Mouse (Mus musculus): ENCODE results near the gene H2al1c. TPM values are rescaled to one million over a fixed set of nuclear protein-coding genes. Genes with fewer than 3 reads are reported as not detected.

H2al1c gene
- not detected in 2 replicates for polyA plus RNA-seq (2012; rRNA removed)

DNA sequence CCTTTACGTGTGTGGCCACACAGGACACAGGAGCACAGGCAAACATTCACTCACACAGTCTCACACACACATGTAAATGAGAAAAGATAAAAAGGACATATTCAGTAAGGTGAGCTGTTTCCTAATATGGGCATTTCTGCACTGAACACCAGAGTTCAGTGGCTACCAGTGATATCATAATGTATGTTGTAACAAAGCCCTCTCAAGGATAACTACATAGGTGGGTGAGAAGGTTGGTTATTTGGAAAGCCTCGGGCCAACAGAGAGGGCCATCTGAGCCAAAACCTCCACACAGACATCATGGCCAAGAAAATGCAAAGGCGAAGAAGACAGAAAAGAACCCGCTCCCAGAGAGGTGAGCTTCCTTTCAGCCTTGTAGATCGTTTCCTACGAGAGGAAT, at the start of gene H2al1c:
Gene H2al1c (plus strand): TSS at position 301 of the 400 bp plus-strand sequence.

DNA sequence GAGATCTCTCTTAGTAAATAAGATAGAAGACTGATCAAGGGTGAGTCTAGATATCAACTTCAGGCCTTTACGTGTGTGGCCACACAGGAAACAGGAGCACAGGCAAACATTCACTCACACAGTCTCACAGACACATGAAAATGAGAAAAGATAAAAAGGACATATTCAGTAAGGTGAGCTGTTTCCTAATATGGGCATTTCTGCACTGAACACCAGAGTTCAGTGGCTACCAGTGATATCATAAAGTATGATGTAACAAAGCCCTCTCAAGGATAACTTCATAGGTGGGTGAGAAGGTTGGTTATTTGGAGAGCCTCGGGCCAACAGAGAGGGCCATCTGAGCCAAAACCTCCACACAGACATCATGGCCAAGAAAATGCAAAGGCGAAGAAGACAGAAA, 6.5 kb upstream of the H2al1c start, which contains the start of gene H2al1a:
Gene H2al1a (plus strand): TSS at position 301 of the 400 bp plus-strand sequence.

DNA sequence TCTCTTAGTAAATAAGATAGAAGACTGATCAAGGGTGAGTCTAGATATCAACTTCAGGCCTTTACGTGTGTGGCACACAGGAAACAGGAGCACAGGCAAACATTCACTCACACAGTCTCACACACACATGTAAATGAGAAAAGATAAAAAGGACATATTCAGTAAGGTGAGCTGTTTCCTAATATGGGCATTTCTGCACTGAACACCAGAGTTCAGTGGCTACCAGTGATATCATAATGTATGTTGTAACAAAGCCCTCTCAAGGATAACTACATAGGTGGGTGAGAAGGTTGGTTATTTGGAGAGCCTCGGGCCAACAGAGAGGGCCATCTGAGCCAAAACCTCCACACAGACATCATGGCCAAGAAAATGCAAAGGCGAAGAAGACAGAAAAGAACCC, 3.3 kb upstream of the H2al1c start, which contains the start of gene H2al1b:
Gene H2al1b (plus strand): TSS at position 301 of the 400 bp plus-strand sequence.

DNA sequence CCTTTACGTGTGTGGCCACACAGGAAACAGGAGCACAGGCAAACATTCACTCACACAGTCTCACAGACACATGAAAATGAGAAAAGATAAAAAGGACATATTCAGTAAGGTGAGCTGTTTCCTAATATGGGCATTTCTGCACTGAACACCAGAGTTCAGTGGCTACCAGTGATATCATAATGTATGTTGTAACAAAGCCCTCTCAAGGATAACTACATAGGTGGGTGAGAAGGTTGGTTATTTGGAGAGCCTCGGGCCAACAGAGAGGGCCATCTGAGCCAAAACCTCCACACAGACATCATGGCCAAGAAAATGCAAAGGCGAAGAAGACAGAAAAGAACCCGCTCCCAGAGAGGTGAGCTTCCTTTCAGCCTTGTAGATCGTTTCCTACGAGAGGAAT, 3.1 kb downstream of the H2al1c start, which contains the start of gene H2al1d:
Gene H2al1d (plus strand): TSS at position 301 of the 400 bp plus-strand sequence.

DNA sequence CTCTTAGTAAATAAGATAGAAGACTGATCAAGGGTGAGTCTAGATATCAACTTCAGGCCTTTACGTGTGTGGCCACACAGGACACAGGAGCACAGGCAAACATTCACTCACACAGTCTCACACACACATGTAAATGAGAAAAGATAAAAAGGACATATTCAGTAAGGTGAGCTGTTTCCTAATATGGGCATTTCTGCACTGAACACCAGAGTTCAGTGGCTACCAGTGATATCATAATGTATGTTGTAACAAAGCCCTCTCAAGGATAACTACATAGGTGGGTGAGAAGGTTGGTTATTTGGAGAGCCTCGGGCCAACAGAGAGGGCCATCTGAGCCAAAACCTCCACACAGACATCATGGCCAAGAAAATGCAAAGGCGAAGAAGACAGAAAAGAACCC, 6.2 kb downstream of the H2al1c start, which contains the start of gene H2al1e:
Gene H2al1e (plus strand): TSS at position 301 of the 400 bp plus-strand sequence.

DNA sequence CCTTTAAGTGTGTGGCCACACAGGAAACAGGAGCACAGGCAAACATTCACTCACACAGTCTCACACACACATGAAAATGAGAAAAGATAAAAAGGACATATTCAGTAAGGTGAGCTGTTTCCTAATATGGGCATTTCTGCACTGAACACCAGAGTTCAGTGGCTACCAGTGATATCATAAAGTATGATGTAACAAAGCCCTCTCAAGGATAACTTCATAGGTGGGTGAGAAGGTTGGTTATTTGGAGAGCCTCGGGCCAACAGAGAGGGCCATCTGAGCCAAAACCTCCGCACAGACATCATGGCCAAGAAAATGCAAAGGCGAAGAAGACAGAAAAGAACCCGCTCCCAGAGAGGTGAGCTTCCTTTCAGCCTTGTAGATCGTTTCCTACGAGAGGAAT, 9.4 kb downstream of the H2al1c start, which contains the start of gene H2al1f:
Gene H2al1f (plus strand): TSS at position 301 of the 400 bp plus-strand sequence.

DNA sequence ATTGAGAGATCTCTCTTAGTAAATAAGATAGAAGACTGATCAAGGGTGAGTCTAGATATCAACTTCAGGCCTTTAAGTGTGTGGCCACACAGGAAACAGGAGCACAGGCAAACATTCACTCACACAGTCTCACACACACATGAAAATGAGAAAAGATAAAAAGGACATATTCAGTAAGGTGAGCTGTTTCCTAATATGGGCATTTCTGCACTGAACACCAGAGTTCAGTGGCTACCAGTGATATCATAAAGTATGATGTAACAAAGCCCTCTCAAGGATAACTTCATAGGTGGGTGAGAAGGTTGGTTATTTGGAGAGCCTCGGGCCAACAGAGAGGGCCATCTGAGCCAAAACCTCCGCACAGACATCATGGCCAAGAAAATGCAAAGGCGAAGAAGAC, 12.5 kb downstream of the H2al1c start, which contains the start of gene H2al1g:
Gene H2al1g (plus strand): TSS at position 301 of the 400 bp plus-strand sequence.

DNA sequence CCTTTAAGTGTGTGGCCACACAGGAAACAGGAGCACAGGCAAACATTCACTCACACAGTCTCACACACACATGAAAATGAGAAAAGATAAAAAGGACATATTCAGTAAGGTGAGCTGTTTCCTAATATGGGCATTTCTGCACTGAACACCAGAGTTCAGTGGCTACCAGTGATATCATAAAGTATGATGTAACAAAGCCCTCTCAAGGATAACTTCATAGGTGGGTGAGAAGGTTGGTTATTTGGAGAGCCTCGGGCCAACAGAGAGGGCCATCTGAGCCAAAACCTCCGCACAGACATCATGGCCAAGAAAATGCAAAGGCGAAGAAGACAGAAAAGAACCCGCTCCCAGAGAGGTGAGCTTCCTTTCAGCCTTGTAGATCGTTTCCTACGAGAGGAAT, 15.7 kb downstream of the H2al1c start, which contains the start of gene H2al1h:
Gene H2al1h (plus strand): TSS at position 301 of the 400 bp plus-strand sequence.

DNA sequence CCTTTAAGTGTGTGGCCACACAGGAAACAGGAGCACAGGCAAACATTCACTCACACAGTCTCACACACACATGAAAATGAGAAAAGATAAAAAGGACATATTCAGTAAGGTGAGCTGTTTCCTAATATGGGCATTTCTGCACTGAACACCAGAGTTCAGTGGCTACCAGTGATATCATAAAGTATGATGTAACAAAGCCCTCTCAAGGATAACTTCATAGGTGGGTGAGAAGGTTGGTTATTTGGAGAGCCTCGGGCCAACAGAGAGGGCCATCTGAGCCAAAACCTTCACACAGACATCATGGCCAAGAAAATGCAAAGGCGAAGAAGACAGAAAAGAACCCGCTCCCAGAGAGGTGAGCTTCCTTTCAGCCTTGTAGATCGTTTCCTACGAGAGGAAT, 18.9 kb downstream of the H2al1c start, which contains the start of gene H2al1i:
Gene H2al1i (plus strand): TSS at position 301 of the 400 bp plus-strand sequence.

DNA sequence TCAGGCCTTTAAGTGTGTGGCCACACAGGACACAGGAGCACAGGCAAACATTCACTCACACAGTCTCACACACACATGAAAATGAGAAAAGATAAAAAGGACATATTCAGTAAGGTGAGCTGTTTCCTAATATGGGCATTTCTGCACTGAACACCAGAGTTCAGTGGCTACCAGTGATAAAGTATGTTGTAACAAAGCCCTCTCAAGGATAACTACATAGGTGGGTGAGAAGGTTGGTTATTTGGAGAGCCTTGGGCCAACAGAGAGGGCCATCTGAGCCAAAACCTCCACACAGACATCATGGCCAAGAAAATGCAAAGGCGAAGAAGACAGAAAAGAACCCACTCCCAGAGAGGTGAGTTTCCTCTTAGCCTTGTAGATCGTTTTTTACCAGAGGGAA, 22.1 kb downstream of the H2al1c start, which contains the start of gene H2al1j:
Gene H2al1j (plus strand): TSS at position 301 of the 400 bp plus-strand sequence.

Other genes starting within 250 kb of the H2al1c start
- gene H2al1a, start 6.4 kb upstream of the H2al1c start, polyA plus RNA-seq (2012; rRNA removed) = not detected in 2 replicates
- not detected in 2 replicates for gene H2al1b, start 3.2 kb upstream of the H2al1c start, polyA plus RNA-seq (2012; rRNA removed)
- not detected in 2 replicates for gene H2al1d, start 3.2 kb downstream of the H2al1c start, polyA plus RNA-seq (2012; rRNA removed)
- not detected in 2 replicates for gene H2al1e, start 6.3 kb downstream of the H2al1c start, polyA plus RNA-seq (2012; rRNA removed)
- not detected in 2 replicates for gene H2al1f, start 9.5 kb downstream of the H2al1c start, polyA plus RNA-seq (2012; rRNA removed)
- gene H2al1g, start 12.6 kb downstream of the H2al1c start, polyA plus RNA-seq (2012; rRNA removed) = not detected in 2 replicates
- not detected in 2 replicates for gene H2al1h, start 15.8 kb downstream of the H2al1c start, polyA plus RNA-seq (2012; rRNA removed)
- not detected in 2 replicates for gene H2al1i, start 19.0 kb downstream of the H2al1c start, polyA plus RNA-seq (2012; rRNA removed)
- gene H2al1j, start 22.2 kb downstream of the H2al1c start, polyA plus RNA-seq (2012; rRNA removed) = not detected in 2 replicates

All from stomach, adult 2 months (tissue).